8 mouse cellular contexts compared by ENCODE assay signal in the genomic region with DNA sequence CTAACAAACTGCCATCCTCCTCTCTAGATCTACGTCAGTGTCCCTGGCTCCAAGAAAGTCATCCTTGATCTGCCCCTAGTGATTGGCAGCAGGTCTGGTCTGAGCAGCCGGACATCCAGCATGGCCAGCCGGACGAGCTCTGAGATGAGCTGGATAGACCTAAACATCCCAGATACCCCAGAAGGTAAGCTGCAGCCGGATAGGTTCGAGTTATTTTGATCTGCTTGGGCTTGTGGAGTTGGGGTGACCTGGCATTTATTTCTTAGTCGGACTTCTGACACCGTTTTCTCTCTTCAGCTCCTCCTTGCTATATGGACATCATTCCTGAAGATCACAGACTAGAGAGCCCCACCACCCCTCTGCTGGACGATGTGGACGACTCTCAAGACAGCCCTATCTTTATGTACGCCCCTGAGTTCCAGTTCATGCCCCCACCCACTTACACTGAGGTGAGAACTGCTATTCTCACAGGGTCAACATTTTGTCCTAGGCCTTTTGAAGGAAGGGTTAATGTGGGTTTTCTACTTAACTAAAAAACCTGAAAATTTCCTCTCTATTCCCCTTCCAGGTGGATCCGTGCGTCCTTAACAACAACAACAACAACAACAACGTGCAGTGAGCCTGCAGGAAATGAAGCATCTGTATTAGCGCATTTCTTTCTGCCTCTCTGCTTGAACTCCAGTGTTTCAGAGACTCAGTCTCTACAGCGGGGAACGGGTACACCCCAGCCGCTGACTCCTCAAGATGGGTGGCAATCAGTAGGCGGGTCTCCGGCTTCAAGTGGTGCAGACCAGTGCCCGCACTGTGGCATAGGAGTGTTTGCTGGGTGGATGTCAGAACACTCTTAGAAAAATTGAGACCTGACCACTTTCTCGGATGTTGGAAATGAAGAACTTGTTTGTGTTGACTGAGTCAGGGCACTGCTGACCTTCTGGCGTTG. TPM values are rescaled to one million over a fixed set of nuclear protein-coding genes. Genes with fewer than 3 reads are reported as not detected.
DNase-seq lines count a peak whose midpoint lies in the region; ATAC-seq and TF ChIP-seq lines count a peak whose summit lies in the region.

No protein-coding gene starts in this region.

- ATAC-seq in cerebellum, adult (ENCODE audit: insufficient number of reproducible peaks, low FRiP score, low TSS enrichment) = no peak
- no peak for ATAC-seq in embryonic facial prominence, embryonic 14.5 days (ENCODE audit: low read depth)
- ATAC-seq in hindbrain, embryonic 13.5 days (ENCODE audit: low FRiP score) = no peak
- ATAC-seq in liver, postnatal 0 days = peak; percentile 2; the same call in 1 of the 2 replicates
- ATAC-seq in inflammation-experienced regulatory T-cells, adult 6 months = no peak

- TF ChIP-seq CTCF in cerebellum, adult 2 months (IDR thresholded peaks at IDR 0.05; ENCODE audit: borderline replicate concordance, insufficient read depth, low read depth, low read length) = no peak
- no peak for TF ChIP-seq CTCF in liver, postnatal 0 days (IDR thresholded peaks at IDR 0.05; ENCODE audit: low read depth)

- peak overlapping the region; percentile 78 for H3K9ac ChIP-seq in embryonic facial prominence, embryonic 14.5 days (ENCODE audit: low read depth, low read length)
- H3K9ac ChIP-seq in hindbrain, embryonic 13.5 days = peak overlapping the region; percentile 78
- H3K9ac ChIP-seq in liver, postnatal 0 days (replicated peaks) = peak overlapping the region; percentile 98

- no peaks in the 10 kb centered on the region; the same call in 1 of the 2 replicates for H3K4me1 ChIP-seq in cerebellum, adult 2 months (ENCODE audit: control insufficient read depth, insufficient read depth, low read length)
- H3K4me1 ChIP-seq in embryonic facial prominence, embryonic 14.5 days (ENCODE audit: control insufficient read depth, insufficient read depth, low read length) = peaks cover 35% of the 10 kb centered on the region
- peaks cover 58% of the 10 kb centered on the region for H3K4me1 ChIP-seq in hindbrain, embryonic 13.5 days (replicated peaks)
- H3K4me1 ChIP-seq in liver, postnatal 0 days (ENCODE audit: insufficient read depth) = peaks cover 25% of the 10 kb centered on the region

- H3K9me3 ChIP-seq in embryonic facial prominence, embryonic 14.5 days (ENCODE audit: control insufficient read depth, low read length) = no peaks in the 10 kb centered on the region
- H3K9me3 ChIP-seq in hindbrain, embryonic 13.5 days = no peaks in the 10 kb centered on the region
- H3K9me3 ChIP-seq in liver, postnatal 0 days (ENCODE audit: low read length) = no peaks in the 10 kb centered on the region

- peak overlapping the region; percentile 17 for H3K4me3 ChIP-seq in cerebellum, adult 2 months (replicated peaks; ENCODE audit: insufficient read depth, low read depth, low read length)
- peak overlapping the region; percentile 64 for H3K4me3 ChIP-seq in embryonic facial prominence, embryonic 14.5 days (ENCODE audit: low read depth, low read length)
- H3K4me3 ChIP-seq in hindbrain, embryonic 13.5 days = peak overlapping the region; percentile 76
- H3K4me3 ChIP-seq in liver, postnatal 0 days (ENCODE audit: low read depth, low read length) = peak overlapping the region; percentile 91

- no peak for TF ChIP-seq EP300 in liver, postnatal 0 days (IDR thresholded peaks at IDR 0.05; ENCODE audit: low read depth)

- WGBS in cerebellum, adult 2 months = 53% methylated on average over 23 of the region's 23 CpGs
- 85% methylated on average over 23 of the region's 23 CpGs for WGBS in embryonic facial prominence, embryonic 14.5 days
- WGBS in hindbrain, embryonic 13.5 days = 88% methylated on average over 23 of the region's 23 CpGs
- 36% methylated on average over 23 of the region's 23 CpGs for WGBS in liver, postnatal 0 days (ENCODE audit: insufficient replicate concordance)

- H3K36me3 ChIP-seq in embryonic facial prominence, embryonic 14.5 days (ENCODE audit: control insufficient read depth, insufficient read depth, low read length) = peaks cover 22% of the 10 kb centered on the region
- peaks cover 21% of the 10 kb centered on the region for H3K36me3 ChIP-seq in hindbrain, embryonic 13.5 days
- H3K36me3 ChIP-seq in liver, postnatal 0 days (replicated peaks; ENCODE audit: insufficient read depth, low read length) = peaks cover 25% of the 10 kb centered on the region

- peak overlapping the region; percentile 84 for H3K4me2 ChIP-seq in embryonic facial prominence, embryonic 14.5 days (ENCODE audit: low read depth, low read length)
- peak overlapping the region; percentile 84 for H3K4me2 ChIP-seq in hindbrain, embryonic 13.5 days
- H3K4me2 ChIP-seq in liver, postnatal 0 days (ENCODE audit: low read depth, low read length) = peak overlapping the region; percentile 70

- TF ChIP-seq POLR2A in cerebellum, adult 2 months (IDR thresholded peaks at IDR 0.05; ENCODE audit: borderline replicate concordance, insufficient read depth, low read length) = no peak

- no peaks in the 10 kb centered on the region for H3K27me3 ChIP-seq in cerebellum, adult 2 months (ENCODE audit: control insufficient read depth, insufficient read depth, low read length)
- no peaks in the 10 kb centered on the region for H3K27me3 ChIP-seq in embryonic facial prominence, embryonic 14.5 days (replicated peaks; ENCODE audit: control insufficient read depth, insufficient read depth, low read length)
- H3K27me3 ChIP-seq in hindbrain, embryonic 13.5 days = no peaks in the 10 kb centered on the region
- H3K27me3 ChIP-seq in liver, postnatal 0 days (ENCODE audit: insufficient read depth, low read length) = no peaks in the 10 kb centered on the region

- no peak for DNase-seq in cerebellum, adult 2 months
- no peak for DNase-seq in embryonic facial prominence, embryonic 14.5 days (ENCODE audit: low spot score)
- peak; percentile 62 for DNase-seq in liver, postnatal 0 days
- no peak for DNase-seq in urinary bladder, postnatal 14 days (ENCODE audit: low spot score)
- DNase-seq in layer of hippocampus, postnatal 25 days (ENCODE audit: extremely low spot score in 1 of 2, low spot score in 1 of 2) = no peak

- no peak overlapping the region for H3K27ac ChIP-seq in cerebellum, adult 2 months (ENCODE audit: insufficient read depth, low read length)
- H3K27ac ChIP-seq in embryonic facial prominence, embryonic 14.5 days (replicated peaks; ENCODE audit: low read depth, low read length) = 0 out of 2 replicates have a peak overlapping the region, but pooled peaks have one; percentile 10
- 0 out of 2 replicates have a peak overlapping the region, but pooled peaks have one; percentile 23 for H3K27ac ChIP-seq in hindbrain, embryonic 13.5 days
- H3K27ac ChIP-seq in liver, postnatal 0 days (ENCODE audit: low read depth) = peak overlapping the region; percentile 99

RNA-seq across cellular contexts. Expression of a gene that starts 2.4 kb away (rescaled TPM):
- 15.2 and 21.9 TPM in 2 replicates for polyA plus RNA-seq in cerebellum, adult 2 months (2012; rRNA removed)
- polyA plus RNA-seq in embryonic facial prominence, embryonic 14.5 days (2014; fragmentation: Nextera tagmentation; extraction: Ambion mirVana) = 160 and 166 TPM in 2 replicates
- 60.5 and 67.6 TPM in 2 replicates for polyA plus RNA-seq in hindbrain, embryonic 13.5 days (2015; fragmentation: Nextera tagmentation; extraction: Ambion mirVana)
- polyA plus RNA-seq in liver, postnatal 0 days (2015; fragmentation: Nextera tagmentation; extraction: Ambion mirVana) = 65.3 and 72.4 TPM in 2 replicates
- polyA plus RNA-seq in inflammation-experienced regulatory T-cells, adult 6 months (2017; shearing (Covaris generic)) = 100 to 1,000 TPM; 160 to 366 (median 354) TPM
- 10 to 100 TPM; 20.7 to 25.0 TPM for total RNA-seq in layer of hippocampus, postnatal 25 days (2021)

RNA-seq across cellular contexts. Expression of a gene that starts 16.6 kb away (rescaled TPM):
- not detected in 2 replicates for polyA plus RNA-seq in cerebellum, adult 2 months (2012; rRNA removed)
- 0.55 TPM in 1 of 2 replicates, not detected in the other for polyA plus RNA-seq in embryonic facial prominence, embryonic 14.5 days (2014; fragmentation: Nextera tagmentation; extraction: Ambion mirVana)
- 1.2 and 1.6 TPM in 2 replicates for polyA plus RNA-seq in hindbrain, embryonic 13.5 days (2015; fragmentation: Nextera tagmentation; extraction: Ambion mirVana)
- polyA plus RNA-seq in liver, postnatal 0 days (2015; fragmentation: Nextera tagmentation; extraction: Ambion mirVana) = not detected in 2 replicates
- 1 to 10 TPM in 1 of 3 experiments, not detected in 2; 2.1 TPM for polyA plus RNA-seq in inflammation-experienced regulatory T-cells, adult 6 months (2017; shearing (Covaris generic))
- not detected for total RNA-seq in layer of hippocampus, postnatal 25 days (2021)

RNA-seq across cellular contexts. Expression of a gene that starts 33.8 kb away (rescaled TPM):
- polyA plus RNA-seq in cerebellum, adult 2 months (2012; rRNA removed) = 53.1 and 55.5 TPM in 2 replicates
- 8.9 and 11.0 TPM in 2 replicates for polyA plus RNA-seq in embryonic facial prominence, embryonic 14.5 days (2014; fragmentation: Nextera tagmentation; extraction: Ambion mirVana)
- 38.3 and 39.3 TPM in 2 replicates for polyA plus RNA-seq in hindbrain, embryonic 13.5 days (2015; fragmentation: Nextera tagmentation; extraction: Ambion mirVana)
- polyA plus RNA-seq in liver, postnatal 0 days (2015; fragmentation: Nextera tagmentation; extraction: Ambion mirVana) = 12.9 and 14.7 TPM in 2 replicates
- polyA plus RNA-seq in inflammation-experienced regulatory T-cells, adult 6 months (2017; shearing (Covaris generic)) = 10 to 100 TPM; 26.9 to 48.9 (median 33.8) TPM
- total RNA-seq in layer of hippocampus, postnatal 25 days (2021) = 10 to 100 TPM; 23.8 to 29.7 TPM

RNA-seq across cellular contexts. Expression of a gene that starts 35.2 kb away (rescaled TPM):
- 0.21 and 0.41 TPM in 2 replicates for polyA plus RNA-seq in cerebellum, adult 2 months (2012; rRNA removed)
- 28.3 and 36.4 TPM in 2 replicates for polyA plus RNA-seq in embryonic facial prominence, embryonic 14.5 days (2014; fragmentation: Nextera tagmentation; extraction: Ambion mirVana)
- polyA plus RNA-seq in hindbrain, embryonic 13.5 days (2015; fragmentation: Nextera tagmentation; extraction: Ambion mirVana) = 0.89 and 0.92 TPM in 2 replicates
- 19.2 and 21.8 TPM in 2 replicates for polyA plus RNA-seq in liver, postnatal 0 days (2015; fragmentation: Nextera tagmentation; extraction: Ambion mirVana)
- not detected for polyA plus RNA-seq in inflammation-experienced regulatory T-cells, adult 6 months (2017; shearing (Covaris generic))
- total RNA-seq in layer of hippocampus, postnatal 25 days (2021) = under 1 TPM in 1 of 2 experiments, not detected in 1; 0.12 TPM

RNA-seq across cellular contexts. Expression of a gene that starts 36.3 kb away (rescaled TPM):
- 53.2 and 58.1 TPM in 2 replicates for polyA plus RNA-seq in cerebellum, adult 2 months (2012; rRNA removed)
- 2.7 and 3.0 TPM in 2 replicates for polyA plus RNA-seq in embryonic facial prominence, embryonic 14.5 days (2014; fragmentation: Nextera tagmentation; extraction: Ambion mirVana)
- 9.7 and 10.5 TPM in 2 replicates for polyA plus RNA-seq in hindbrain, embryonic 13.5 days (2015; fragmentation: Nextera tagmentation; extraction: Ambion mirVana)
- not detected in 2 replicates for polyA plus RNA-seq in liver, postnatal 0 days (2015; fragmentation: Nextera tagmentation; extraction: Ambion mirVana)
- polyA plus RNA-seq in inflammation-experienced regulatory T-cells, adult 6 months (2017; shearing (Covaris generic)) = under 1 TPM in 1 of 3 experiments, not detected in 2; 0.17 TPM
- total RNA-seq in layer of hippocampus, postnatal 25 days (2021) = 10 to 100 TPM; 50.9 to 62.3 TPM

Comparison
In these comparisons a context has a peak if more than half of its experiments do, and no peak if none do; other contexts are left out.
1. H3K4me3 ChIP-seq: peak in every context shown above with its lines; median percentile 91 in liver, postnatal 0 days; 76 in hindbrain, embryonic 13.5 days; 64 in embryonic facial prominence, embryonic 14.5 days; 17 in cerebellum, adult 2 months.